Mouse (Mus musculus): Measurements from ENCODE around the gene Pcgf6. TPM values are rescaled to one million over a fixed set of nuclear protein-coding genes. Genes with fewer than 3 reads are reported as not detected.

The Pcgf6 gene
- polyA plus RNA-seq, 1 experiment from 2014 or later = 38.1 TPM

DNA sequence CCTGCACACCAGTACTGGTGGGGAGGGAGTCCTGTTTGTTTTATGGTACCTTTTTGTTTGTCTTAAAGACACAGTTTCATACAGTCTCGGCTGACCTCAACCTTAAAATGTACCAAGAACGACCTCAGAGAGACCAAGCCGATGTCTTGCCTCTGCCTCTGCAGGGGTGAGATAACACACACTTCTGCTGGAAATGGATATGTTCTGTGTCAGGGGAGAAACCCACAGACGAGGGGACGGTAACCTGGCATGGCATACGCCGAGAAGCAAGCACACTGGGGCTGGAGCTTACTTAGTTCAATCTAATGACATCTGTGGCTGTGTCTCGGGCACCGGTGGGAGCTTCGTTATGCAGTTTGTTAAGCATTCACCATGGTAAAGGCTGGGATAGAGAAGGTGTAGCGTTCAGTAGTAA is 66.7 kb downstream of the Pcgf6 start:
- no peak for DNase-seq (ENCODE audit: low spot score)
- Histone ChIP-seq H3K36me3 (replicated peaks; ENCODE audit: control insufficient read depth, insufficient read depth, low read depth, low read length) (no peaks in the 10 kb centered on the region), H3K4me1 (ENCODE audit: control insufficient read depth, insufficient read depth, low read length) (no peaks in the 10 kb centered on the region), H3K9me3 (replicated peaks; ENCODE audit: control insufficient read depth, low read length) (no peaks in the 10 kb centered on the region), H3K27ac (replicated peaks; ENCODE audit: low read depth, low read length) (no peak overlapping the region), H3K4me2 (ENCODE audit: low read depth, low read length) (no peak overlapping the region), H3K27me3 (ENCODE audit: control insufficient read depth, insufficient read depth, low read length) (no peaks in the 10 kb centered on the region), H3K9ac (replicated peaks; ENCODE audit: low read length) (no peak overlapping the region), H3K4me3 (ENCODE audit: low read depth, low read length) (no peak overlapping the region)
- 57% methylated on average over 11 of the region's 11 CpGs for WGBS
- ATAC-seq (replicated peaks; ENCODE audit: insufficient number of reproducible peaks, low FRiP score, low TSS enrichment, low read depth) = no peak

Other genes starting within 250 kb of the Pcgf6 start
- gene Ina, start 36.2 kb downstream of the Pcgf6 start, polyA plus RNA-seq (2014; fragmentation: Nextera tagmentation; extraction: Ambion mirVana) = 37.0 and 49.6 TPM in 2 replicates
- gene Nt5c2, start 35.8 kb downstream of the Pcgf6 start, polyA plus RNA-seq (2014; fragmentation: Nextera tagmentation; extraction: Ambion mirVana) = 72.5 and 90.4 TPM in 2 replicates
- gene Taf5, start 16.8 kb upstream of the Pcgf6 start, polyA plus RNA-seq (2014; fragmentation: Nextera tagmentation; extraction: Ambion mirVana) = 12.8 and 13.4 TPM in 2 replicates
- 1,038 and 1,047 TPM in 2 replicates for gene Usmg5, start 39.7 kb upstream of the Pcgf6 start, polyA plus RNA-seq (2014; fragmentation: Nextera tagmentation; extraction: Ambion mirVana)
- gene Pdcd11, start 39.9 kb upstream of the Pcgf6 start, polyA plus RNA-seq (2014; fragmentation: Nextera tagmentation; extraction: Ambion mirVana) = 8.9 and 9.3 TPM in 2 replicates
- 1.3 and 1.7 TPM in 2 replicates for gene Calhm2, start 87.4 kb upstream of the Pcgf6 start, polyA plus RNA-seq (2014; fragmentation: Nextera tagmentation; extraction: Ambion mirVana)
- gene Calhm1, start 93.3 kb upstream of the Pcgf6 start, polyA plus RNA-seq (2014; fragmentation: Nextera tagmentation; extraction: Ambion mirVana) = not detected in 2 replicates
- not detected in 2 replicates for gene Calhm3, start 106.9 kb upstream of the Pcgf6 start, polyA plus RNA-seq (2014; fragmentation: Nextera tagmentation; extraction: Ambion mirVana)
- gene Neurl1a, start 127.9 kb upstream of the Pcgf6 start, polyA plus RNA-seq (2014; fragmentation: Nextera tagmentation; extraction: Ambion mirVana) = 2.9 and 3.2 TPM in 2 replicates

All from embryonic facial prominence, embryonic 11.5 days (tissue).